Mouse (Mus musculus): Measurements from ENCODE around the gene Rpl9-ps1.

- TF ChIP-seq CTCF (IDR thresholded peaks at IDR 0.05; ENCODE audit: borderline replicate concordance, control insufficient read depth, extremely low read depth, insufficient read depth, low read length, poor library complexity) (no peak), POLR2A (IDR thresholded peaks at IDR 0.05; ENCODE audit: control insufficient read depth, extremely low read depth, insufficient read depth, low read length, poor library complexity) (no peak)
These were observed 18.1 kb upstream of the Rpl9-ps1 start for GRCm38 (mm10) chr11:83663532-83663931.
